Mouse (Mus musculus) small intestine, adult 2 months (tissue): ENCODE data around the gene Fbll1. TPM values are rescaled to one million over a fixed set of nuclear protein-coding genes. Genes with fewer than 3 reads are reported as not detected.

Source experiments
- H3K27ac ChIP-seq: fragments of 200-500 bp; 2 replicates; pipeline ENCODE4 v1.5.1; 2012; ENCODE audit warnings: low read depth, low read length, control low read depth, inconsistent platforms; ENCODE audit not compliant: insufficient read depth
- H3K27me3 ChIP-seq: fragments of 200-500 bp; 2 replicates; pipeline ENCODE4 v1.6.1; 2012; ENCODE audit warnings: mild to moderate bottlenecking, moderate library complexity, low read length, inconsistent platforms; ENCODE audit not compliant: control insufficient read depth, insufficient read depth
- H3K36me3 ChIP-seq: fragments of 200-500 bp; 2 replicates; pipeline ENCODE4 v1.6.1; 2012; ENCODE audit warnings: mild to moderate bottlenecking, low read length, control low read depth, inconsistent platforms; ENCODE audit not compliant: control insufficient read depth, insufficient read depth
- H3K4me1 ChIP-seq: fragments of 200-500 bp; 2 replicates; pipeline ENCODE4 v1.6.1; 2012; ENCODE audit warnings: low read length, inconsistent platforms, mixed read lengths; ENCODE audit not compliant: control insufficient read depth, insufficient read depth, insufficient read length
- H3K4me3 ChIP-seq: fragments of 200-500 bp; 2 replicates; pipeline ENCODE4 v1.5.1; 2012; ENCODE audit warnings: low read depth, mild to moderate bottlenecking, control low read depth, inconsistent platforms, low read length, moderate library complexity
- CTCF ChIP-seq: fragments of 200-500 bp; IDR thresholded peaks from 2 replicates; pipeline ENCODE4 v1.5.1; 2012; ENCODE audit warnings: low read depth, mild to moderate bottlenecking, control low read depth, inconsistent platforms, low read length, moderate library complexity, mixed read lengths; ENCODE audit not compliant: insufficient replicate concordance, insufficient read length; ENCODE audit errors: extremely low read depth
- POLR2A ChIP-seq: fragments of 200-500 bp; IDR thresholded peaks from 2 replicates; pipeline ENCODE4 v1.6.1; 2012; ENCODE audit warnings: low read depth, mild to moderate bottlenecking, control low read depth, inconsistent platforms, low read length, moderate library complexity
- WGBS: fragments of 180-500 bp; shearing (Covaris S2); methylation state at CpG from one replicate; pipeline ENCODE4 v1.1.7; 2018; 5-methylcytosine and 5-hydroxymethylcytosine counted together
- polyA plus RNA-seq: library from polyadenylated mRNA; depleted of rRNA; stranded (reverse); fragments of >200 nt; gene quantifications from 2 replicates; pipeline ENCODE4 v1.2.3, GENCODE M21; 2012

Fbll1 gene
- polyA plus RNA-seq, 1 experiment = 0.08 TPM

DNA sequence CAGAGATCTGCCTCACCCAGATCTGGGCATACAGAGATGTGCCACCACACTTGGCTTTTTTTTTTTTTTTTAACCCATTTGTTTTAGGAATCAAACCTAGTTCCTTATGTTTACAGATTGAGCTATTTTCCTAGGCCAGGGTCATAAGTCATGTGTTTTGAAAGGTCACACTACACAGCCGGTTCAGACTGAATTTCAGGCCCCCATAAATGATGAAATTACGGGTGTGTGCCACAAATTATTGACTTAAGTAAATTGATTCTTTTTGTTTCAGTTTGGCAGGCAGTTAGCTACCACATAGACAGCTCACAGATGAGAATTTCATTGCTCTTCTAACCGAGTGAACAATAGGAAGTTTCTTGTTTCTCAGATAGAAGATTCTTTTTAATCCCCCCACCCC, 14.7 kb downstream of the Fbll1 start:
- 59% methylated on average over 3 of the region's 3 CpGs for WGBS
- peaks cover 64% of the 10 kb centered on the region for H3K36me3 ChIP-seq
- no peak overlapping the region for H3K4me3 ChIP-seq

DNA sequence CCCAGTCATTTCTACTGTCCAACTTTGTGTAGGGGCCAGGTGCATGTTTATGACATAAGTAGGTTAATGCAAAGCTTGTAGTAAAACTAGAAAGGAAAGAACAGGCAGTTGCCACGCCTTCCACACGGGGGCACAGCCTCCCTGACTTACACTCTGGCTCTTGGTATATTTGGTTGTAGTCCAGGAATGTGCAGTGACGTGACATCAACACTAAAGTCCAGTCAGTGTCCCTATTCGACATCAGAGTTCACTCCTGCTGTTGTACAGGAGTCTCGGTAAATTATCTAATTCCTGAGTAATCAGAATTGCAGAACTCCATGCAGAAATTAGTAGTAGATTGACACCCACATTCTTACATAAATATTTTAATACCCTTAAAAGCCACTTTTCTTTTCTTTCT, 15.6 kb downstream of the Fbll1 start:
- Histone ChIP-seq H3K36me3 (peaks cover 68% of the 10 kb centered on the region), H3K27me3 (no peaks in the 10 kb centered on the region), H3K4me3 (no peak overlapping the region), H3K4me1 (peaks cover 1% of the 10 kb centered on the region; the same call in 1 of the 2 replicates), H3K27ac (no peak overlapping the region)
- TF ChIP-seq POLR2A (no peak), CTCF (peak; percentile 41; the same call in 1 of the 2 replicates)
- 35% methylated on average over 5 of the region's 5 CpGs for WGBS

More for the DNA sequence above, 14.7 kb downstream of the Fbll1 start:
- Histone ChIP-seq H3K27me3 (no peaks in the 10 kb centered on the region), H3K27ac (no peak overlapping the region), H3K4me1 (peaks cover 1% of the 10 kb centered on the region; the same call in 1 of the 2 replicates)
- no peak for TF ChIP-seq CTCF
- TF ChIP-seq POLR2A = no peak

DNA sequence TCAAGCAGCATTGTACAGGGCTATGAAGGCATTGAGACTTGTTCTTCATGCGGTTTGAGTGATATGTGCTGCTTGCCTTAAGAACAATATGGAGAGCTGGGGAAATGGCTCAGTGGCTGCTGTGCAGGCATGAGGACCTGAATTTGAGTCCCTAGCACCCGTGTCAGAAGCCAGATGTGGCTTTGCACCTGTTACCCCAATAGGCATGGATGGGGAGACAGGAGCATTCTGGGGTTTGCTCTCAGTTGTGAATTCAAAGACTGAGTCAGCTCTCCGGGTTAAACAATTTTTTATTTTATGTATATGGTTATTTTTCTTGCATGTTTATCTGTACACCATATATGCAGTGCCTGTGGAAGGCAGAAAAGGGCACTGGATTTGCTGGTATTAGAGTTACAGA, 16.2 kb downstream of the Fbll1 start:
- H3K4me1 ChIP-seq = peaks cover 1% of the 10 kb centered on the region; the same call in 1 of the 2 replicates
- WGBS = 98% methylated on average over 3 of the region's 3 CpGs
- TF ChIP-seq POLR2A = no peak
- TF ChIP-seq CTCF = no peak
- H3K27me3 ChIP-seq = no peaks in the 10 kb centered on the region
- H3K4me3 ChIP-seq = no peak overlapping the region
- peaks cover 71% of the 10 kb centered on the region for H3K36me3 ChIP-seq
- H3K27ac ChIP-seq = no peak overlapping the region

DNA sequence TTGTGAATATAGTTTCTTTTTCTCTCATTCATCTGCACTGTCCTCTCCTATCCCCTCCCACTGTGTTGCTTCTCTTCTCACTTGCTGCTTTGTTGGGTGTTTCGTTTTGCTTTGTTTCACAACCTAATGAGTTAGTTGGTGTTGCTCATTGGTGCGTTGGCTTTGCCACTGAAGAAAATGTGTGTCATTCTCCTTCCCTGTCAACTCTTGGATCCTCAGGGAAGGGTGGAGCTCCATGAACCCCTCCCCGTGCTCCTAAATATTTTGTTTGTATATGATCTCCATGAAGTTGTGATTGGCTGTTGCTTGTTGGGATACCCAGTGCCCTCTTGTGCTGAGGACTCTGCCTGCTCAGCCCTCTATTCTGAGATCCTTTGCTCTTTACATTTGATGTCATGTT, 18.3 kb downstream of the Fbll1 start:
- H3K4me3 ChIP-seq = no peak overlapping the region
- WGBS = 69% methylated on average over 3 of the region's 3 CpGs
- peaks cover 76% of the 10 kb centered on the region for H3K36me3 ChIP-seq
- H3K27me3 ChIP-seq = no peaks in the 10 kb centered on the region
- no peak for TF ChIP-seq CTCF
- no peak for TF ChIP-seq POLR2A
- H3K27ac ChIP-seq = no peak overlapping the region
- H3K4me1 ChIP-seq = peaks cover 1% of the 10 kb centered on the region; the same call in 1 of the 2 replicates

DNA sequence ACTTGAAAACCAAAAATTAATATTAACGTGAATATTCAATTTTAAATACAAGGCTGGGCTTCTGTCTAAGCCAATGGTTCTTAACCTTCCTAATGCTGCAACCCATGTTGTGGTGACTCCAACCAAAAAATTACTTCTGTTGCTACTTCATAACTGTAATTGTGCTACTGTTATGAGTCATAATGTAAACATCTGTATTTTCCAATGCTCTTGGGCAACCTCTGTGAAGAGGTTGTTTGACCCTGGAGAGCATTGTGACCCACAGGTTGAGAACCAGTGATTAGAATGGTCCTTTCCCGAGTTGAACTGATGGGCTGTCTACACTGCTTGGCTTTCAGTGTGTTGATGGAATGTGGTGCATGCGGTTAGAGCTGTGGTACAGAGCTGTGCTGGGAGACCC, 22.2 kb downstream of the Fbll1 start:
- 73% methylated on average over 3 of the region's 3 CpGs for WGBS
- TF ChIP-seq POLR2A (no peak), CTCF (no peak)
- no peak overlapping the region for H3K27ac ChIP-seq
- no peak overlapping the region for H3K4me3 ChIP-seq
- no peaks in the 10 kb centered on the region for H3K27me3 ChIP-seq
- peaks cover 3% of the 10 kb centered on the region; the same call in 1 of the 2 replicates for H3K4me1 ChIP-seq
- peaks cover 39% of the 10 kb centered on the region for H3K36me3 ChIP-seq

DNA sequence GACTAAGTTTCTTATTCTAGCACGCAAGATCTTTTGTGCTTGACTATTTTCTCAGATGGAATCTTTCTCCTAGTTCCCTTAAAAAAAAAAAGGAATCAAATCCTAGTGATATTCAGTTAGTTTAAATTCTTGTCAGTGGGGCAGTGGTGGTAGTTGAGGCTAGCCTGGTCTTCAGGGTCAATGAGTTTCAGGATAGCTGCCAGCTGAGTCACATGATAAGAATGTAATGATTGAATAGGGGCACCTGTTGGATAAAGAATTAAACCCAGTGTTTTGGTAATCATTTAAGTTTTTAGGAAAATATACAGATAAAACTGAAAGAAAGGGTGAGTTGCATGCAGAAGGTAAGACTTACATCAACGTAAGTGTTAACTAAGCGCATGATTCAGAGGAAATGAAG, 23.1 kb downstream of the Fbll1 start:
- TF ChIP-seq CTCF (no peak), POLR2A (no peak)

DNA sequence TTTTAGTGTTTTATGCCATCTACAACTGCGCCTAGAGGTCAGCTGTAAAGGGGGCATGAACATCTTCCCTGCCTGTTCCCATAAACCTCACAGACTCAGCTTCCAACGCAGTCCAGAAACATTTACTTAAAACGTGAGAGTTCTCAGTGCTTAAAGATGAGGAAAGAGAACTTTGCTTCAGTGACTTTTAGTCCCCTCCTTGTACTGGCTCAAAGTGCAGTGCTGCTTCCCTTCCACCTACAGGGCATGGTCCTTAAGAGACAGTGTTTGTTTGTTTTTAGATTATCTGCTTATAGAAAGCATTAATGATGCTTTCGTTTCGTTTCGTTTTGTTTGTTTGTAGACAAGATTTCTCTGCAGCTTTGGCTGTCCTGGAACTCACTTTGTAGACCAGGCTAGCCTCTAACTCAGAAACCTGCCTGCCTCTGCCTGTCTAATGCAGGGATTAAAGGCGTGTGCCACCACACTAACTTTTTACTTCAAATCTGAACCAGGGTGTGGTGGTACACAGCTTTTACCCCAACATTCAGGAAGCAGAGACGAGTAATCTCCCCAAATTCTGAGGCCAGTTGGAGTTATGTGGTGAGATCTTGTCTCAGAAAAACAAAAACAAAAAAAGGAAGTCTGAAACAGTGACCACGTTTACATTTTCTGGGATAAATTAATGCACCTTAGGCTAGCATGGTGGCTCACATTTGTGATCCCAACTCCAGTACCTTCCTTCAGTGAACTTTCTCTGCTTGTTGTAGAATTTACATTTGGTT, 27.8 kb downstream of the Fbll1 start:
- WGBS = 18% methylated on average over 9 of the region's 9 CpGs
- H3K27ac ChIP-seq = peak overlapping the region; percentile 73
- H3K4me3 ChIP-seq = peak overlapping the region; percentile 11; the same call in 1 of the 2 replicates
- no peaks in the 10 kb centered on the region for H3K36me3 ChIP-seq
- peaks cover 5% of the 10 kb centered on the region; the same call in 1 of the 2 replicates for H3K4me1 ChIP-seq
- no peaks in the 10 kb centered on the region for H3K27me3 ChIP-seq
- TF ChIP-seq CTCF (no peak), POLR2A (no peak)

More for the DNA sequence above, 23.1 kb downstream of the Fbll1 start:
- Histone ChIP-seq H3K27me3 (no peaks in the 10 kb centered on the region), H3K36me3 (peaks cover 39% of the 10 kb centered on the region), H3K4me1 (peaks cover 5% of the 10 kb centered on the region; the same call in 1 of the 2 replicates), H3K27ac (no peak overlapping the region), H3K4me3 (no peak overlapping the region)
- 92% methylated on average over 3 of the region's 3 CpGs for WGBS
